Mouse (Mus musculus): Measurements from ENCODE around the gene Ccdc80.

DNA sequence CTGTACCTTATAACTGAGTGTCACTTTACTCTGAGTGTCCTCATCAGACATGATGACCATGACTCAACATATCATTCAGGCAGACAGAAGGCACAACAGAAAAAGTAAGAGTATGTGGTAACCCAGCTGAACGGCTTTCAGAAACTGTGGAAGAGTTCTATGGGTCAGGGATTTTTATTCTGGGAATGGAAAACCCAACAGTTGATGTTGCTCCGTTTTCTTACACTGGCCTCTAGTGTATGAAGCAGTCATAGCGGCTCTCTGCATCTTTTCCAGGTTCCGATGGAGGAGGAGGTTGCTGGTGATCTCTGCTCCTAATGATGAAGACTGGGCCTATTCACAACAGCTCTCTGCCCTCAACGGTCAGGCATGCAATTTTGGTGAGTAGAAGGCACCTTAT lies 29.4 kb downstream of the Ccdc80 start:
- TF ChIP-seq CTCF (IDR thresholded peaks at IDR 0.05; ENCODE audit: insufficient read depth, low read depth, low read length) (no peak), POLR2A (IDR thresholded peaks at IDR 0.05; ENCODE audit: insufficient read depth, low read depth, low read length) (no peak)
